Mouse (Mus musculus): Measurements from ENCODE around the gene Wdr3.
A peak's percentile ranks its signal among the peaks of the same experiment; 100 is the strongest.

Gene Wdr3

GRCm38 (mm10) chr3:100162315-100163105 is at the start of gene Wdr3, which contains the start of gene Gdap2:
Gene Wdr3 (minus strand): TSS chr3:100162407.
Gene Gdap2 (plus strand): TSS chr3:100162381.
- DNase-seq, result peak; percentile 93 to 94

GRCm38 (mm10) chr3:100206973-100207372 is 44.8 kb upstream of the Wdr3 start:
- no peak for DNase-seq

DNA sequence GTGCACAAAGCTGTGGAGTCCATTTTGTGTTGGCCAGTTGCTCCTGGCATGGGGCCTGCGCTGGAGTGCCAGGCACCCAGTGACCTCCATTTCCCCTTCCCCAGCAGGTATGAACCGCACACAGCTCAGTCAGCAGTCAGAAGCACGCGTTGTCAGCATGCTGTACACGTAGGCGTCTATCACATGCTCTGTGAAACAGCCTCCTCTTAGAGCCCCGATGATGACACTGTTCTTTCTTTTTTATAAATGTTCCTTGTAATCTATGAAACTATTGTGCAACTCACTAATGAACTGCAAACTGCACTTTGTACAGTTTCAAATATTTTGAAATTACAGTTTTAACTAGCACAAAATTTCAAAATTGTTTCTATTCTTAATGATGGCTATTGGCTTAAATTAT is 39.3 kb upstream of the Wdr3 start:
- DNase-seq, result peak in 1 of 2 experiments; percentile 6

DNA sequence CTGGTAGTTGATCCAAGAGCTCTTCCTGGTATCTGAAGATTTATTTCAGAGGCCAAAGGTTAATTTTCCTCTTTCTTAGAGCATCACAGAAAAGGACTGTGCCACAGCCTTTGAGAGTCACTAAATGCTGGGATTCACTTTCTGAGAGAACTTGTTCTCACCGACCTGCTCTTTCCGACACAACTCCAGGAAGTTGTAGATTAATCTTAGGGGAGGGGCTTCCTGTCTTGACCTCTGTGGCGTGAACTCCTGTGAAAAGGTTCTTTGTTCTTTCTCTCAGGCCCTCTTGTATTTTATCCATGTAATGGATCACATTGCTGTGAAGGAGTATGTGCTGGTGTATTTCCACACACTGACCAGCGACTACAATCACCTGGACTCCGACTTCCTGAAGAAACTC is 32.0 kb upstream of the Wdr3 start:
- no peak for DNase-seq

DNA sequence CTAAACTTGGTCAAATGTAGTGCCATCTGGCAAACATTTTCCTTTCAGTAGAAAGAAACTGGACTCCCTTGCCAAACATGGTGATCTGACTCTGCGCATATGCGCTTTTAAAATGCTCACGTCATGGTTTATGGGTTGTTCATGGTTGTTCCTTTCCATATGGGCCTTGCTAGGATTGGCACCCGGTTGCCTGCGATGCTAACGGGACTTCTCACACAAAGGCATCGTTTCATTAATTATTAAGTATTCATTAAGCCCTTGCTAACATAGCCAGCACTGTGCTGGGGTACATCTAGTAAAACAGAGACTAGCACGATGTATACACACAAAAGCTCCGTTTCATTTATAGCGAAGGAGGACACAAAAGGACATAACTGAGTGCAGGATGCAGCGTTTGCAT is 27.7 kb upstream of the Wdr3 start:
- DNase-seq, result no peak

DNA sequence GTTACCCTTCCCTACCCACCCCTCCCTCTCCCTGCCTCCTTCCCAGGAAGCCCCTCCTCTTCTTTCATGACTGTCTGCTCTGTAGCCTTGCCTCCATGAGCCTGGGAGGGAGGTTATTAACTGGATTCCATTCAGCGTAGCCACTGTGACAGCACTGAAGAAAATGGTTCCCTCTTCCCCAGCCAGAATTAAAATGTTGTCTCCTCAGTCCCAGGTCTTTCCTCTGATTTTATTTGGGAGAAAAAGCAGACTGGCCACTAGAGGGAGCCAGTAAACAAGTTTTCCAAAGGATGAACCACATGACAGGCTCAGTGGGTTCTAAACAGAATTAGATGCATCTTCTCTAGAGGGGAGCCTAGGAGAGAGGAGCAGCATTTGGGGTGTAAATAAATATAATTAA is 27.2 kb upstream of the Wdr3 start:
- peak; percentile 33 to 69 for DNase-seq

DNA sequence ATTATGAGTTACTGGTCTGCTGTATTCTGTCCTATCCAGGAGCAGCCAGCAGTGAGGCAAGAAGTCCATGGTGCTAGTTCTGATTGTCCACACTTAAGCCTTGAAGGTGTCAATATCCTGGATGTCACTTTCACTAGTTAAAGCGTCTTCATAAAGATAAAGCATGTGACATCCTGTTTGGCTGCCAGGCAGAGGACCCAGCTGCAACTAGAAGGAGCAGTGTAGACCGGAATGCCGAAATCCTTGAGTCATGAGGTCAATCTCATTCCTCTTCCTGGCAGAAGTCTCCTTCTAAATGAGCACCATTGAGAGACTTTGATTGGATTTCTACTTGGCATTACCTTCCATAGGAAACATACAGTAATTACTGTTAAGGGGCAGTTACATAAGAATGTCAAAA is 18.3 kb upstream of the Wdr3 start:
- no peak for DNase-seq

DNA sequence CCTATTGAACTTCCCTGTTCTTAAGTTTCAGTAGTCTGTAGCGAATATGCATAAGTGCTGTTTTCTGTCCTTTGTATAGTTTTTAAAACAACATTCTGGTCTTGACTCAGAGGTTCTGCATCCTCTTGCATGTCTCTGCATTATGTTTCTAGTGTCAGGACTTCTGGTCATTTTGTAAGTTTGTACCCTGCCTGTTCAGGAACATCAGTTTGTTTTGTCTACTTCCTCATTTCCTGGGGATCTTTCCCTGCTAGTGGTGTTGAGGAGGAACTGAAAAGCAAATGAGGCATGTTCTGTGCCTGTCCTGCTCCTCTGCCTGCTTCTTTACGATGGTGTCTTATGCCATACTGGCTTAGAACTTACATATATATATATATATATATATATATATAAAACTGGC is 13.8 kb upstream of the Wdr3 start:
- DNase-seq, result no peak

GRCm38 (mm10) chr3:100164991-100165390 is 2.8 kb upstream of the Wdr3 start:
- DNase-seq, result no peak

- no peak for DNase-seq
Observed at GRCm38 (mm10) chr3:100163556-100163955, 1.3 kb upstream of the Wdr3 start.

- DNase-seq, result no peak
Observed at GRCm38 (mm10) chr3:100161665-100162314, 417 bp downstream of the Wdr3 start.

- DNase-seq, result no peak
Observed at GRCm38 (mm10) chr3:100160682-100161445, 1.3 kb downstream of the Wdr3 start.

DNA sequence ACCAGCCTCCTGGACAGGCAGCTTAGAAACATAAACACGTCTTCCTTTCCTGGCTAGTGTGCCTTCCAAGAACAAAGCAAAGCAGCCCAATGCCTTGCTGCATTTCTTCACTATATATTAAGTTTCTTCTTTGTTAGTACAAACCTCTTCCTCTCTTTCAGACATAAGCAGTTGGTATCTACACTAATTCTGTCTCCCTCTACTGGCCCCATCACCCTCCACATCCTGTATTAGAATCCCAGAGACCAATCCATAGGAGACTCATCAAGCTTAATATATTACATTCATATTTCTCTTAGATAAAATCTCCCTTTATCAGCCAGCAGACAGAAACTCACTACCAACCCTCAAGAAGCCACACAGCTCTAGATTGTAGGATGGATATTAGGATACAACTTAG is 39.8 kb downstream of the Wdr3 start:
- no peak for DNase-seq

GRCm38 (mm10) chr3:100121961-100122360 is 40.2 kb downstream of the Wdr3 start:
- peak; percentile 46 to 48 for DNase-seq

- peak in 1 of 2 experiments; percentile 24 for DNase-seq
Observed at GRCm38 (mm10) chr3:100118681-100119080, 43.5 kb downstream of the Wdr3 start.

DNA sequence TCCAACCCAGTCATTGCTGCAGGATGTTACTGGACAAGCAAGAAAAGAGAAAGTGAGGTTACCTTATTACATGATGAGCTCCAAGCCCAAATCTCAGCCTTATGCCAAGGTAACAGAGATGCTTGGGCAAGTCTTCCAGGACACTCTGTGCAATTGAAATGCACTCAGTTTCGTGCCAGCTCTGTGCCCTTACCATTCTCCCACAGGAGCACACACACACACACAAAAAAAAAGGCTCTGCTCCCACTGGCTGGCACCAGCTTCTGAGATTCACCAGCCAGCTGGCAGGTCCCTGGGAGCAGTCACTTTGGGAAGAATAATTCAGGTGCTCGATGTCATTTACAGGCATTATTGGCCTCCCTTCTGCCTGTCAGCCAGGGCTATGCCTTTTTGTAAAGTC is 55.5 kb downstream of the Wdr3 start:
- DNase-seq, result peak; percentile 71 to 73

DNA sequence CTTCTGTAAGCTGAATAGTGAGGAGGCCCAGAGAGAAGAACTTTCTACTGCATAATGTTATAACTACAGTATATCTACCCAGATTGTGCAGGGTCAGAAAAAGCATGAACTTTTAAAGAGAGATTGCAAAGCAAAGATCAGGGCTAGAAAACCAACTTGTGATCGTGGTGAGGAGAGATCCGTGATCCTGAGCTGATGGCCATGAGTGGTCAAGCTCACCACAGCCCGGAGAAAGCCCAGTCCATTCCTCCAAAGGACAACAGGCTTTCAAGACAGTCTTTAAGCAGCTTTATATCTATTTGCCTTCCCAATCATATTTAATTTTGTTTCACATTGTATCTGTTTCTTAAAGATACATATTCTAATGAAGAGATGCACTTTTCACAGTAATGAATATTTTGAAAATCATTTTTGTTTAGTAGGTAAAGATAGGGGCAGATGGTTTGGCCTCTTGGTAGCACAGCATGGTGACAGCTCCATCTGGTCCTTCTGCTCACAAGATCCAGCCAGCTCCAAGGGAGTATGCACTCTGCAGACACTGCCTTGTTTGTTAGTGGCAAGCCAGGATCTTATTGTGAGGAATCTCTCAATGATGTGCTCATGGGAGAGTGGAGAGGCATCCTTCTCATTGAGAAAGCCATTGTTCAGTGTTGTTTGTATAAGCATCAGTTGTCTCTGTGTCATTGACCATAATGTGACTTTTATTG is 59.7 kb downstream of the Wdr3 start:
- peak; percentile 82 to 87 for DNase-seq

Data from cerebellum, postnatal 36 days (tissue).